Mouse (Mus musculus): ENCODE data around the gene Prss46. TPM values are rescaled to one million over a fixed set of nuclear protein-coding genes. Genes with fewer than 3 reads are reported as not detected.
"Not testable (repeated sequence)": the region's sequence is repeated elsewhere in the genome, so short reads cannot be mapped to it uniquely, and the experiment has no call there.

Gene Prss46
- total RNA-seq (2021) = not detected
- long read RNA-seq, experiment 1 = 0 reads
- long read RNA-seq, experiment 2 = 0 reads

GRCm38 (mm10) chr9:110844206-110844605 lies at the start of gene Prss46:
Prss46 (plus strand) TSS chr9:110844506.
- no peak for DNase-seq

GRCm38 (mm10) chr9:110797013-110797412 lies 47.3 kb upstream of the Prss46 start:
- no peak for DNase-seq

GRCm38 (mm10) chr9:110797866-110798265 lies 46.4 kb upstream of the Prss46 start, which contains the start of gene Prss42:
Prss42 (plus strand) TSS chr9:110798166.
- no peak for DNase-seq

GRCm38 (mm10) chr9:110800834-110801479 lies 43.3 kb upstream of the Prss46 start:
- DNase-seq = no peak

GRCm38 (mm10) chr9:110803294-110803693 lies 41.0 kb upstream of the Prss46 start:
- no peak for DNase-seq

- DNase-seq = no peak
Measured at GRCm38 (mm10) chr9:110810051-110810450, 34.3 kb upstream of the Prss46 start.

DNA sequence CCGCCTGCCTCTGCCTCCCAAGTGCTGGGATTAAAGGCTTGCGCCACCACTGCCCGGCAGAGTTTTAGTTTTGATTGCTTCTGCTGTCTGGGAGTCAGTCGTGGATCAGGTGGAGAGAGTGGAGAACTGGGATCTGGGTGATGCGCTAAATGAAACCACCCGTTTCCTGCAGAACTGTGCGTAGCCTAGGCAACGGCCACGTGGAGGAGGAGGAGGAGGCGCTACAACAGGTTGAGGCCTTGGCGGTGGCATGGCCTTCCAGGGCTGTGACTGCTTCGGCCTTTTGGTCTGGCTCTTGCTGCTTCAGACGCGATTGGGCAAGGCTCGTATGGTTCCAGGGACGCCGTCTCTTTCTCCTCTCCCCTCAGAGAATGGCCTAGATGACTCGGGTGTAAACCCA lies 30.5 kb upstream of the Prss46 start, which contains the start of gene Prss44:
Gene Prss44 (plus strand): TSS at position 206 of the 400 bp plus-strand sequence.
- no peak for DNase-seq

GRCm38 (mm10) chr9:110820546-110820945 lies 23.8 kb upstream of the Prss46 start:
- DNase-seq = not testable (repeated sequence)

- no peak for DNase-seq
Measured at GRCm38 (mm10) chr9:110821436-110821835, 22.9 kb upstream of the Prss46 start.

DNA sequence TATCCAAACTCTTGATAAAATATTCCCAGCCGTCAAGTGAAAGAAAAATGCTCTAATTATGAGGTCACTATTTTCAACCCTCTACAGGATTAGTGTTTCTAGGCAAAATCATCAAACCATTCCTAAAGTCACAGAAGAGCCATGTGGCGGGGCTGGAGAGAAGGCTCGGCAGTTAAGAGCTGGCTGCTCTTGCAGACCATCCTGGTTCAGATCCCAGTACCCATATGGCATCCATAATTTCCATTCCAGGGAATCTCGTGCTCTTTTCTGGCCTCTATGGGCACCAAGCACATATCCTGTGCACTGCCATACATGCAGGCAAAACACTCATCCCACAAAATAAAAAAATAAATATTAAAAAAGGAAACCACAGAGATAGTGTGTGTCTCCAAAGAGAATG lies 18.9 kb upstream of the Prss46 start:
- no peak for DNase-seq

- no peak for DNase-seq
Measured at GRCm38 (mm10) chr9:110825832-110826231, 18.5 kb upstream of the Prss46 start.

GRCm38 (mm10) chr9:110826390-110826789 lies 17.9 kb upstream of the Prss46 start, which contains the start of gene Prss43:
Prss43 (plus strand) TSS chr9:110826690.
- DNase-seq = no peak

GRCm38 (mm10) chr9:110833021-110833420 lies 11.3 kb upstream of the Prss46 start:
- no peak for DNase-seq

DNA sequence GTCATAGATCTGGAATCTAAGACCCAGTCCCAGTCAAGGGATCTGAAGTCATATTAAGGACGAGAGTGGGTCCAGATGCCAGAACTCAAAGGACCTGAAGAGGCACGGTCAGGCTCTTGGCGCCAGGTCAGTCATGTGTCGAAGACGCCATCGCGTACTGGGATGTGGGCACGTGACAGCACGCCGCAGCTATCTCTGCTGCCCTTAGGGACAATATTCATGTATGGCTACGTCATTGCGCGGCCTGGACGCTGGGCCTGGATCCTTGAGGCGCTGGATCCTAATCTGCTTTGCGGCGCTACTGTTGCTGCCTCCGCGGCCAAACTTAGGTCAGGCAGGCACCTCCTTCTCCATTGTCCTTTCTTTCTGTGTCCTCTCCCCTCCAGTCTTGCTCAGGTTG lies 9.9 kb upstream of the Prss46 start, which contains the start of gene Prss45:
Gene Prss45 (plus strand): TSS at position 178 of the 400 bp plus-strand sequence.
- no peak for DNase-seq

DNA sequence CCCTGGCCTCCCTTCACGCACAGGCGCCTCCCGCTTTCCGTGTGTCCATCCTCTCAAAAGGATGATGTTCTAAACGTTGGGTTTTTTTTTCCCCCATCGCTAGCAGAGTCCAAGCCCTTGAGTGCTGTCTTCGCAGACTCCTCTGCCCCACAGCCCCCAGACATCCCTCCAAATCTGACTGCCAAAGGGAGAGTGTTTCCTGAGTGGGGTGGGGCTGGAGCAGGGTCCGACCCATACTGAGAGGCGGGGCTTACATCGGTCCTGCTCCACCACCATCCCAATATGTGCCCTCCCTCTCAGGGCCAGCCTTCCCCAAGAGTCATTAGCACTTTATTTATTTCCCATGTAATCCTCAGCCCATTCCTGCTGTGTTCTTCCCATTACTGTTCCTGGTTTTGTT lies 9.3 kb upstream of the Prss46 start:
- no peak for DNase-seq

GRCm38 (mm10) chr9:110836112-110836511 lies 8.2 kb upstream of the Prss46 start:
- DNase-seq = peak; percentile 19

DNA sequence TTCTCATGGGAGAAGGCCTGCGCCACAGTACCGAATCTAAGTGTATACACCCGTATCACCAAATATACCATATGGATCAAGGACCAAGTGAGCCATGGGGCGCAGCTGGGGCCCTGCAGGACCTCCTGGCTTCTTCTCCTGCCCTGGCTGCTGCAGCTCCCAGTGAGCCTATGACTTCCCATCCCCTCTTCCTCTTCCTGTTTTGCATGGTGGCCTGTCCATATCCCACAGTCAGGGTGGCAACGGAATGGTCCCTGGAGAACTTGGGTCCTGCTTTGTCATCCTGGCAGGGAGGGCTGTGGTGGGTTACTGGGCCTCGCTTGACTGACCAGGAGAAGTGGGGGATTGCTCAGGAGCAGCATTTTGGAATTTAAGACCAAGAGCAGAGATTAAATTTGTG lies 3.4 kb upstream of the Prss46 start:
- no peak for DNase-seq

DNA sequence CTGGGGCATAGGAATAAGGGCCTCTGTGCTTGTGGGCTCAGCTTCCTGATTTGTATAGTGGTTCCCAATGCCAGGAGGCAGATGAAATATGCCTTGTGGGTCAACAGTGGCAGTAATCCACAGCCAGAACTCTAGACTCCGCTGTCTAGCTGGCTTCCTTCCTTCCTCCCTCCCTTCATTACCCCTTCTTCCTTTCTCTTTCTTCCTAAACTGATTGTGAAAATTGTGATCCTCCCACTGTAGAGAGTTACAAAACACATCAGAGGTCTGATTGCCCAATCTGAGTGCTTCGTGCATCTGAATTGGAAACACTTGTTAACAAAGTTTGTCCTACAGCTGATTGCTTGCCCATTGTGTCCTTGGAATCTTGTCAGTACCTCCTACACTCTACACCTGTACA lies 2.9 kb upstream of the Prss46 start:
- no peak for DNase-seq

- DNase-seq = no peak
Measured at GRCm38 (mm10) chr9:110849162-110849561, 4.9 kb downstream of the Prss46 start.

GRCm38 (mm10) chr9:110855903-110856302 lies 11.6 kb downstream of the Prss46 start:
- no peak for DNase-seq

GRCm38 (mm10) chr9:110856920-110857319 lies 12.6 kb downstream of the Prss46 start:
- DNase-seq = no peak

DNA sequence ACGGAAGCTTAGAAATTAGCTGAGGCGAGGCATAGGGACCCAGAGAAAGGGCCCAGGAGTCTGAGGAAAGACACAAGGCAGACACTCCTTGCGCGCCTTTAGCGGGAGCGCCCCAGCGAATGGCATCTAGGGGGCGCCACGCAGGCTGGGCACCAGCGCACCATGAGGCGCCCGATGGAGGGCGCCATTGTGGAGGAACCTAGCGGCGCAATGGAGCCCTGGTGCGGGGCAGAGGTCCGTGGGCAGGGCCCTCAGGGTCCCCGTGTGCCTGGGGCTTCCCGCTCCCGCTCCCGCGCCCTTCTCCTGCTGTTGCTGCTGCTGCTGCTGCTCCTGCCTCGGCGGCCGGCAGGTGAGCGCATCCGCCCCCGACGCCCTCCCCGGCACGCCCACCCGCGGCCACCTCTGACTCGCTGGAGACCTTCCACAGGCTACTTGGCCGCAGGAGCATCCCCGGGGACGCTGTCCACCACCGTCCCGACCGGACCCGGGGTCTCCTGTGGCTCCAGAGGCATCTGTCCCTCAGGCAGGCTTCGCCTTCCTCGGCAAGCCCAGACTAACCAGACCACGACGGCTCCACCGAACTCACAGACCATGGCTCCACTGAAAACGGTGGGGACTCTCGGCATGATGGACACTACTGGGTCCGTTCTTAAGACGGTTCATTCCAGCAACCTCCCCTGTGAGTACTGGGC lies 13.6 kb downstream of the Prss46 start, which contains the start of gene Prss50:
Gene Prss50 (plus strand): TSS at position 187 of the 692 bp plus-strand sequence.
- no peak for DNase-seq

- DNase-seq = no peak
Measured at GRCm38 (mm10) chr9:110858523-110858922, 14.2 kb downstream of the Prss46 start.
